Mouse (Mus musculus) embryonic fibroblast, embryonic 13.5 days (primary cell): ENCODE data around the gene Egr2. TPM values are rescaled to one million over a fixed set of nuclear protein-coding genes. Genes with fewer than 3 reads are reported as not detected.

Experiments used
- H3K27ac ChIP-seq: 2 replicates; pipeline ENCODE4 v1.5.1; 2012; ENCODE audit warnings: low read length, control low read depth, inconsistent platforms; ENCODE audit not compliant: insufficient read depth
- H3K4me1 ChIP-seq: 2 replicates; pipeline ENCODE4 v1.6.1; 2011; ENCODE audit warnings: low read length; ENCODE audit not compliant: control insufficient read depth, insufficient read depth
- H3K4me3 ChIP-seq: 2 replicates; pipeline ENCODE4 v1.5.1; 2011; ENCODE audit warnings: mild to moderate bottlenecking, control low read depth, low read length; ENCODE audit not compliant: insufficient read depth
- CTCF ChIP-seq: IDR thresholded peaks from 2 replicates; pipeline ENCODE4 v1.5.1; 2011; ENCODE audit warnings: mild to moderate bottlenecking, control low read depth, low read length, moderate library complexity, borderline replicate concordance; ENCODE audit not compliant: insufficient read depth
- POLR2A ChIP-seq: IDR thresholded peaks from 2 replicates; pipeline ENCODE4 v1.6.1; 2011; ENCODE audit warnings: low read depth, mild to moderate bottlenecking, control low read depth, low read length, moderate library complexity
- polyA plus RNA-seq: library from polyadenylated mRNA; stranded (reverse); fragments of >200 nt; gene quantifications from 2 replicates; pipeline ENCODE4 v1.2.4, GENCODE M21; 2011; ENCODE audit warnings: low read depth; ENCODE audit not compliant: missing spikeins, insufficient read length

The Egr2 gene
- polyA plus RNA-seq, result 11.1 and 17.6 TPM in 2 replicates

DNA sequence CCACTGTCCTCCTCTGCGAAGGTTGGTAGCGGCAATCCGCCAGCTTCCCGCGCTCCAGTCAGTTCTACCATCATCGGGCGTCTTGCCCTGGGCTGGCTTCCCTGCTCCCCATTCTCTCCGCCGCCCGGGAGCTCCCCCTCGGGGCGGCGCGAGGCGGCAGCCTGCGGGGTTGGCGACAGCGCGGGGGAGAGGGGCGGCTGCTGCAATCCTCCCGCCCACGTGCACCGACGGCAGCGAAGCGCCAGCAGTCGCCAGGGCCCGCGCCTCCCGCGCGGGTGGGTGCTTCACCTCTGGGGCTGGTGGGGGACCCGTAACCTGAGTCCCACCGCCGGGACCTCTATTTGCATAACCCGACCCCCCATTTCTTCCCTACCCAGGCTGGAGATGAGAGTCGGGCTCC lies at the start of gene Egr2:
TSS of gene Egr2 (plus strand) at position 220 of the 400 bp plus-strand sequence.
- H3K4me1 ChIP-seq, result no peaks in the 10 kb centered on the region
- peak within 1 kb of the TSS; percentile 51 for H3K4me3 ChIP-seq
- peak within 1 kb of the TSS; percentile 17; the same call in 1 of the 2 replicates for H3K27ac ChIP-seq
- TF ChIP-seq CTCF (no peak), POLR2A (no peak)

DNA sequence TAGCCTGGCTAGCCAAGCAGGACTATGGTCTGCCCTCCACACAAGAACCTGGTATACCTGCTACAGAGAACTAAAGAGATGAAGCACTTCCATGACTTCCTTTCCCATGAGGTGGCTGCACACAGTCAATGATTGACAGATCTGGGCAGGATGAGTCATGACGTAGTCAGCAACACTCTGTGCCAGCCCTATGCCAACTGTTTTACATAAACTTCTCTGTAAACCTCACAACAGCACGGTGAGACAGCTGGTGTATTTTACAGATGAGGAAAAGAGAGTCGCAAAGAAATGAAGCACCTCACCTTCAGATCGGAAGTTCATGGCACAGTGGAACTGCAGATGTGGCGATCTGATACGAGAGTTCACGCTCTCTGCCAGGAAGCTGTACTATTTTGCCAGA lies 47.8 kb upstream of the Egr2 start:
- no peak overlapping the region for H3K27ac ChIP-seq
- no peak overlapping the region for H3K4me3 ChIP-seq
- peaks cover 2% of the 10 kb centered on the region; the same call in 1 of the 2 replicates for H3K4me1 ChIP-seq
- TF ChIP-seq CTCF (no peak), POLR2A (no peak)

DNA sequence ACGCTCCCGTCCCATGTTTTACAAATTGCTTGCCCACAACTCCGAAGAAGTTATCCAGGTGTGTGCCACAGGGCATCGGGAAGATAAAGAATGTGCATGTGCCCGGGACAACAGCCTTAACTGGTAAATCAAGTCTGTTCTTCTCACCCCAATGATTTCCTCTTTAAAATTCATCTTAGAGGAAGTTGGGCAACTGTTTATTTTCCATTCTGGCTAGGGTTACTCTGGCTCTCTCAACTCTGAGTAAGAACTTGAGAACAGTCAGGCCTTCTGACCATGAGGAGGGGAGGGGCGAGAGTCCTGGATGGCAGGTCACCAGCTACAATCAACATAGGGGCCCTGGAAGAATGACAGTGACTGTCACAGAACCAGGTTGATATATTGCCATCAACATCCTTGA lies 45.4 kb upstream of the Egr2 start:
- no peak overlapping the region for H3K27ac ChIP-seq
- TF ChIP-seq CTCF (no peak), POLR2A (no peak)
- H3K4me3 ChIP-seq, result no peak overlapping the region
- peaks cover 4% of the 10 kb centered on the region; the same call in 1 of the 2 replicates for H3K4me1 ChIP-seq

DNA sequence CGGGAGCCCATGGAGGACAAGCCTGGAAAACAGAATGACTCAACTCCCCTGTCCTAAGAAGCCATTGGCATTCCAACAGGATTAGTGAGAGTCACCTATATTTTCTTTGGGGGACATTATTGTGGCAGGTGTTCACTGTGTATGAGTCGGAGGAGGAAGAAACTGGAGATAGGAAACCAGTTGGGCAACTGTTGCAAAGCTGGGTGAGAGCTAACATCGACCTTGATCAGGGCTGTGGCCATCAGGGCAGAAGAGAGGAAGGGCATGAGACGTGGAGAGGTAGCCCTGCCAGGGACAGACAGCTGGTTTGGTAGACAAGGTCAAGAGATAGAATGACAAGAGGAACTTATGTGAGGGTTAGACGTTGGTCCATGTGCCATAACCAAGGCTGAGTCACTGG lies 44.6 kb upstream of the Egr2 start:
- TF ChIP-seq POLR2A, result no peak
- no peak for TF ChIP-seq CTCF
- Histone ChIP-seq H3K4me3 (no peak overlapping the region), H3K27ac (no peak overlapping the region), H3K4me1 (peaks cover 4% of the 10 kb centered on the region; the same call in 1 of the 2 replicates)

DNA sequence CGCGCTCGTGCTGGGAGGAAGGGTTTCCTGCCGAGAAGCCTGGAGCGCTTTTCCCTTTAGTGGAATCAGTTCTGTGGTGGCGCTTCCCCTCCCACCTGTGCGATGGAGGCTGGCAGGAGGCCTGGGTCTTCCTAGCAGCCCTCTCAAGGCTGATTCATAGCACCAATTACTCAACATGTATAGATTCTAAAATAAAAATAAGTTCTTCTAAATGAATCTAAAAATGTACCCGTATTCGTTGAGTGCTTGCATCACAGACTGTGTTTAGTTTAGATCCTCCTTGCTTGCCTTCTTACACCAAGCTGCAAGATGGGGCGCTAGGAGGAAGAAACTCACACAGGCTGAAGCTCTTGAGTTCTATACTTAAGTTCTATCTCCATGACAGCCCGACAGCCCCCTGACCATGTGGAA lies 43.1 kb upstream of the Egr2 start:
- Histone ChIP-seq H3K4me3 (no peak overlapping the region), H3K4me1 (peaks cover 4% of the 10 kb centered on the region; the same call in 1 of the 2 replicates), H3K27ac (no peak overlapping the region)
- no peak for TF ChIP-seq POLR2A
- no peak for TF ChIP-seq CTCF

DNA sequence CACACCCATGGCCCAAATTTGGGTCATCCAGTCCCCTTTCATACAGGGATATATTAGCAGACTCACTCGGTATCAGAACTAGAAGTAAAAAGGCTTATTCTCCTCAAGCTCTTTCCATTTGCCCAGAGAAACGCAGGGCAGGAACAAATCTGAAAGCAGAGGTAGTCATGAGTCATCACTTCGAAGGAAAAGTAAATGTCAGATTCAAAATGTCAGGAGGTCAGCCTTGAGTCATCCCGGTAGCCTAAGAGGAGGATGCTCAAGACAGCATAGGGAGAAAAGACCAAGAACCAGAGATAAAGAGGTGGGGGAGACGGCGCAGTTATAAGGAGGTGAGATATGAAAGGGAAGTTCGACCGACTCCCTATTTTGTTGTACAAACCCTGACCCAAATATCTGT lies 41.7 kb upstream of the Egr2 start:
- Histone ChIP-seq H3K27ac (no peak overlapping the region), H3K4me1 (peaks cover 4% of the 10 kb centered on the region; the same call in 1 of the 2 replicates), H3K4me3 (no peak overlapping the region)
- TF ChIP-seq CTCF (no peak), POLR2A (no peak)

DNA sequence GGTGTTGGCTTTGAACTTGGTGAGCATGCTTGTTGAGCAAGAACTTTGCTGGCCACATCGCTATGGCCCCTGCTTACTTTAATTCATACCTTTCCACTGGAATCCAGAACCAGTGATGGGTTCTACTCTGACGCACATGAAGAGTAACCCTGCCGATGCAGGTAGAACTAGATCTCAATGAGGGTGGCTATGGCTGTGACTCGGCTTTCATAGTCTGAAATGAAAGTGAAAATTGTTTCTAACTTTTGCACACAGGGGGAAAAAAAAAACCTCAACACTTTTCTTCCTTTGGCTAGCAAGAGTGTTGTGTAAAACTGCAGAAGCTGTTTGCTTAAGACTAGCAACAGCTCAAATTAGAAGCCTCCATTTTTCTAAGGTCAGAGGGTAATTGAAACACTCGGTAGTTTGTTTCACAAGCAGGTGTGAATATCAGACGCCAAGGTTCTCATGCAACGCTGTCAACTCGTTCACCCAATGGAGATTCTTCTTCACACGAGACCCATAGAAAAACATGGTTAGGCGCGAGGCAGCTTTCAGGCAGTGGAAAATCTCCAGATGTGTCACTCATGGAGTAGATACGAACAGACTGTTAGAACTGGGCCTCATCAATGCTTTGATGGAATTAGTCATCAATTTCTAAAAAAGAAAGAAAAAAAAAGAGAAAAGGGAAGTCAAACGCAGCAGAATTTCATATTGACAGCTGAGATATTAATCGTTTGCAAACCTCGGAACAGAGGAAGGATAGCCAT lies 38.0 kb upstream of the Egr2 start:
- no peak for TF ChIP-seq POLR2A
- no peak for TF ChIP-seq CTCF
- H3K4me1 ChIP-seq, result peaks cover 4% of the 10 kb centered on the region; the same call in 1 of the 2 replicates
- no peak overlapping the region for H3K4me3 ChIP-seq
- H3K27ac ChIP-seq, result no peak overlapping the region

DNA sequence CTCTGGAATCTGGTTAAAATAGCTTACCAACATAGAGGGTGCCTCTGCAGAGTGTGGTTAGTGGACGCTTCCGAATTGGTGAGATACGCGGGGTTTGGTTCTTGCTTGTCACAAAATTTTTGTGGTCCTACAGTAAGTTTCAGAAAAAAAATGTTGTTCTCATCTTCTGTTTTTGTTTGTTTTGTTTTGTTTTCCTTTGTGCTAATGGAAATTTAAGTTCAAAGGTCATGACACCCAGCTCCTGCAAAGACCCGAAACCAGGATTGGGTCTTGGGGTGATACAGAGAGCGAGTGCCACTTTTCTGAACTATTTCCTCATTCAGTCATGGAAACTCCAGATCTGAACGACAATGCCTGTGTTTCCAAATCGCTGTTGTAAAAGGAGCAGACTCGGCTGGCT lies 37.3 kb upstream of the Egr2 start:
- TF ChIP-seq CTCF (no peak), POLR2A (no peak)
- H3K27ac ChIP-seq, result no peak overlapping the region
- H3K4me1 ChIP-seq, result peaks cover 4% of the 10 kb centered on the region; the same call in 1 of the 2 replicates
- H3K4me3 ChIP-seq, result no peak overlapping the region

DNA sequence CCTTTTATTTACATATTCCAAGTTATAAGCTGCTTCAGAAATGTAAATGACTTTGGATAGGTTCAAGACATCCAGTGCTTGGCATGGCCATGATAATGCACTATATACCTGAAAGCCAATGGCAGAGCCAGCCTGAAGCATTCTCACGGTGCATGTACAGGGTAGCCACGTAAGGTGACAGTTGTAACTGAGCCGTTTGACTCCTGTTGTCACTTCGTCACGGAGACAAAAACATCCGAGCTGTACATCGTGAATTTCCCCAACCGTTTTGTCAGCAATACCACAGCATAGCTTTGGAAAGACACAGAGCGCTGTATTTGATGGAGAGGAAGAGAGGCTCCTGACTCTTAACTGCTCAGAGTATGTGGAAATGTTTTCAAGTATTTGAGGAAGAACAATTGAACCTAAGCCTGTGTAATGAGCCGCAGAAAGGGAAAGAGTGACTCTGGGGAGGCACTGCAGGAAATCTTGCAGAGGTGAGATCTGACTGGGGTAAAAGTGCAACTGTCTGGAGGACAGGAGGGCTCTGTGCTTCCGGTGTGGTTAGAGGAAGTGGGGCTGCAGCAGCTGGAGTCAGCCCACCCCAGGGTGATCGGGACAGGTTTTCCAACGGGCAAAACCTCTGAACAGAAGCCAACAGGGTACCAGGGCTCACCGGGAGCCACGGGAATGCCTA lies 31.8 kb upstream of the Egr2 start:
- Histone ChIP-seq H3K4me1 (peaks cover 6% of the 10 kb centered on the region), H3K27ac (no peak overlapping the region)
- TF ChIP-seq CTCF (no peak), POLR2A (no peak)

DNA sequence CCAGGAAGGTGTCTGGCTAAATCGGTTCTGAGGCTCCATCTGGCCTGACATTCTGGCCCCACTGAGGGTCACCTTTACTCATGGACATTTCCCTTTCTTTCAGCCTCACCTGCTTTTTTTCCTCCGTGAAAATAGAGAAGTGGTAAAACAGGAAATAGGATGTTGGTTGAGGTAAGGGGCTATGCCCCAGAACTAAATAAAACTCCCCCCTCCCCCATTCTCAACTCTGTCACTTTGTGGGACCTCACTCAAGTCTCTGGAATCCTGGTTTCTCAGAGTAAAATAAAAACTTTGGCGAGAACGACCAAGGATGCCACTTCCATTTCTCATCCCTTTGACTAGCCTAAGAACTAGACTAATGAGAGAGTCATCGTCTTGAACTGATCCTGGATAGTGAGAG lies 31.2 kb upstream of the Egr2 start:
- TF ChIP-seq POLR2A, result no peak
- TF ChIP-seq CTCF, result no peak
- Histone ChIP-seq H3K4me3 (no peak overlapping the region), H3K27ac (no peak overlapping the region), H3K4me1 (peaks cover 6% of the 10 kb centered on the region)

More for the DNA sequence above, 31.8 kb upstream of the Egr2 start:
- no peak overlapping the region for H3K4me3 ChIP-seq
